In the genomic region with DNA sequence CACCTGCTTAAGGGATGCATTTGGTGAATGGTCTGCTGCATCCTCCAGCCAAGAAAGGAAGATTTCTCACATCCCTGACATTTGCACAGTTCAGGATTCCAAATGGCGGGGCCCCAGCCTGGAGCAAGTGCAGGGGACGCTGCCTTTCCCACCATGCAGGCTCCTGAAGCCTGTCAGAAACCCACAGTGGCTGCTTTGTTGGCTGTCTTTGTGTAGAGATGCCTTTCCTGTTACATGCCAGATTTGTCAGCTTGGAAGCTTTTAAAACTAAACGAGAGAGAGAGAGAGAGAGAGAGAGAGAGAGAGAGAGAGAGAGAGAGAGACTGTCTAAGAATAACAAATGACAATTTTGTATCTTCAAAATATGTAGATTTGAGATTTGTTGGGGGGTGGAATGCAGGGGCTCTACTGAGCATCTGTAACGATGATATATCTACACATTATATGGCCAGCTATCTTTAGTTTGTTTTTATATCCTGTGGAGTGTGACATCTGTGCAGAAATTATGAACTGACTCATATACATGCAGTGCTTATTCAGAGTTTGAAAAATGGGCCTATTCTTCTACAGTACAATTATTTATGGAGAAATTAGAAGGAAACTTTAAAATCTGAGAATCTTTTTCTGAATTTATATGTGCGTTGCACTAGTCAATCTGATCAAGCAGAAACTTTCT, we compare ENCODE assay signal across 19 mouse cellular contexts.
DNase-seq lines count a peak whose midpoint lies in the region; ATAC-seq and TF ChIP-seq lines count a peak whose summit lies in the region.
"Had no signal": no experiment of that assay in that cellular context is flagged by ENCODE, and none has a peak within 500 bp of the region (broad histone marks: within the 10 kb centered on the region; RNA-seq: fewer than 3 reads in every experiment).

No protein-coding gene starts in this region.

- H3K4me2 ChIP-seq in forebrain, embryonic 11.5 days (ENCODE audit: low read depth, low read length, severe bottlenecking) = no peak overlapping the region
- no peak overlapping the region for H3K4me2 ChIP-seq in forebrain, embryonic 12.5 days
- H3K4me2 ChIP-seq in hindbrain, postnatal 0 days (ENCODE audit: low read depth, low read length) = no peak overlapping the region
- H3K4me2 ChIP-seq in hindbrain, embryonic 12.5 days (replicated peaks) = no peak overlapping the region
- H3K4me2 ChIP-seq: liver, embryonic 13.5 days; midbrain, embryonic 12.5 days had no signal

- 54% methylated on average over 5 of the region's 5 CpGs for WGBS in forebrain, embryonic 11.5 days
- WGBS in forebrain, embryonic 12.5 days = 45% methylated on average over 5 of the region's 5 CpGs
- WGBS in hindbrain, postnatal 0 days = 32% methylated on average over 5 of the region's 5 CpGs
- 44% methylated on average over 5 of the region's 5 CpGs for WGBS in hindbrain, embryonic 12.5 days

- POLR2A ChIA-PET in Patski (lab: Charles Lee) = no interaction called here

- H3K9me3 ChIP-seq in forebrain, embryonic 11.5 days (ENCODE audit: control insufficient read depth, low read length) = no peaks in the 10 kb centered on the region
- H3K9me3 ChIP-seq in forebrain, embryonic 12.5 days = no peaks in the 10 kb centered on the region
- no peaks in the 10 kb centered on the region for H3K9me3 ChIP-seq in hindbrain, postnatal 0 days (ENCODE audit: low read length)
- H3K9me3 ChIP-seq in hindbrain, embryonic 12.5 days (replicated peaks) = no peaks in the 10 kb centered on the region
- H3K9me3 ChIP-seq: liver, embryonic 13.5 days; midbrain, embryonic 12.5 days had no signal

- in situ Hi-C loops in Patski (cut with MboI; ENCODE audit: low pct_unique_long_range_greater_than_20kb) = no loop called here

- peak; percentile 55 for DNase-seq in forebrain, embryonic 11.5 days (ENCODE audit: low spot score)
- peak; percentile 56 for DNase-seq in hindbrain, postnatal 0 days (ENCODE audit: low spot score)
- no peak for DNase-seq in Patski (ENCODE audit: low read depth, low spot score)
- peak; percentile 11 for DNase-seq in retina, embryonic 14.5 days (ENCODE audit: low spot score)
- DNase-seq in adrenal gland, postnatal 14 days = no peak
- DNase-seq: adrenal gland, adult 2 months; cerebellum, adult 2 months; cerebellum, postnatal 25 days; gastrocnemius, postnatal 25 days; heart, adult 18-20 months; kidney, adult 18-20 months; kidney, postnatal 4 days; liver, embryonic 13.5 days; lung, adult 2 months; lung, postnatal 14 days had no signal

- CTCF ChIA-PET in Patski (lab: Charles Lee) = no interaction called here

- no peaks in the 10 kb centered on the region for H3K27me3 ChIP-seq in forebrain, embryonic 11.5 days (ENCODE audit: control insufficient read depth, insufficient read depth, low read length)
- peaks cover 4% of the 10 kb centered on the region; the same call in 1 of the 2 replicates for H3K27me3 ChIP-seq in forebrain, embryonic 12.5 days
- H3K27me3 ChIP-seq in hindbrain, postnatal 0 days (ENCODE audit: insufficient read depth, low read length) = no peaks in the 10 kb centered on the region
- no peaks in the 10 kb centered on the region for H3K27me3 ChIP-seq in hindbrain, embryonic 12.5 days
- H3K27me3 ChIP-seq in Patski = peaks cover 4% of the 10 kb centered on the region
- H3K27me3 ChIP-seq: liver, embryonic 13.5 days; midbrain, embryonic 12.5 days had no signal

- peak; percentile 56 for ATAC-seq in forebrain, embryonic 11.5 days (replicated peaks; ENCODE audit: low FRiP score)
- ATAC-seq in forebrain, embryonic 12.5 days (ENCODE audit: low FRiP score) = no peak
- peak; percentile 82 for ATAC-seq in hindbrain, postnatal 0 days
- ATAC-seq in hindbrain, embryonic 12.5 days (ENCODE audit: low FRiP score) = no peak
- peak; percentile 51 for ATAC-seq in Patski
- ATAC-seq: inflammation-experienced regulatory T-cells, adult 6 months had no signal

- no peak overlapping the region for H3K9ac ChIP-seq in forebrain, embryonic 11.5 days (ENCODE audit: low read length)
- H3K9ac ChIP-seq in forebrain, embryonic 12.5 days = no peak overlapping the region
- no peak overlapping the region for H3K9ac ChIP-seq in hindbrain, postnatal 0 days (replicated peaks; ENCODE audit: low read length)
- H3K9ac ChIP-seq in hindbrain, embryonic 12.5 days = no peak overlapping the region
- H3K9ac ChIP-seq: liver, embryonic 13.5 days; midbrain, embryonic 12.5 days had no signal

- TF ChIP-seq CTCF in hindbrain, postnatal 0 days (IDR thresholded peaks at IDR 0.05; ENCODE audit: low read depth) = no peak
- no peak for TF ChIP-seq CTCF in Patski (IDR thresholded peaks at IDR 0.05)

- peaks cover 4% of the 10 kb centered on the region; the same call in 1 of the 2 replicates for H3K4me1 ChIP-seq in forebrain, embryonic 11.5 days (replicated peaks; ENCODE audit: control insufficient read depth, insufficient read depth, low read length)
- H3K4me1 ChIP-seq in forebrain, embryonic 12.5 days = peaks cover 17% of the 10 kb centered on the region
- no peaks in the 10 kb centered on the region for H3K4me1 ChIP-seq in hindbrain, postnatal 0 days (ENCODE audit: insufficient read depth, low read length)
- peaks cover 11% of the 10 kb centered on the region for H3K4me1 ChIP-seq in hindbrain, embryonic 12.5 days
- H3K4me1 ChIP-seq: liver, embryonic 13.5 days had no signal

- no peak overlapping the region for H3K27ac ChIP-seq in forebrain, embryonic 11.5 days (ENCODE audit: low read depth, low read length)
- no peak overlapping the region for H3K27ac ChIP-seq in forebrain, embryonic 12.5 days
- H3K27ac ChIP-seq in hindbrain, postnatal 0 days = peak overlapping the region; percentile 48; the same call in 1 of the 2 replicates
- H3K27ac ChIP-seq in hindbrain, embryonic 12.5 days = no peak overlapping the region
- H3K27ac ChIP-seq: liver, embryonic 13.5 days; midbrain, embryonic 12.5 days had no signal

- no peak overlapping the region for H3K4me3 ChIP-seq in forebrain, embryonic 11.5 days (ENCODE audit: low read depth, low read length)
- H3K4me3 ChIP-seq in forebrain, embryonic 12.5 days (replicated peaks) = no peak overlapping the region
- H3K4me3 ChIP-seq in hindbrain, postnatal 0 days (ENCODE audit: low read length) = no peak overlapping the region
- H3K4me3 ChIP-seq in hindbrain, embryonic 12.5 days = no peak overlapping the region
- H3K4me3 ChIP-seq: liver, embryonic 13.5 days; midbrain, embryonic 12.5 days had no signal

- H3K36me3 ChIP-seq in forebrain, embryonic 11.5 days (ENCODE audit: control insufficient read depth, insufficient read depth, low read length) = no peaks in the 10 kb centered on the region
- H3K36me3 ChIP-seq in forebrain, embryonic 12.5 days (replicated peaks) = no peaks in the 10 kb centered on the region
- no peaks in the 10 kb centered on the region for H3K36me3 ChIP-seq in hindbrain, postnatal 0 days (ENCODE audit: insufficient read depth, low read length)
- no peaks in the 10 kb centered on the region for H3K36me3 ChIP-seq in hindbrain, embryonic 12.5 days
- H3K36me3 ChIP-seq: liver, embryonic 13.5 days; midbrain, embryonic 12.5 days had no signal

Comparison
In these comparisons a context has a peak if more than half of its experiments do, and no peak if none do; other contexts are left out.
1. ATAC-seq: peak in forebrain, embryonic 11.5 days (single experiment), hindbrain, postnatal 0 days (single experiment) and Patski (single experiment); none in forebrain, embryonic 12.5 days (single experiment) and hindbrain, embryonic 12.5 days (single experiment).
2. DNase-seq: peak in forebrain, embryonic 11.5 days (single experiment), hindbrain, postnatal 0 days (single experiment) and retina, embryonic 14.5 days (single experiment); none in Patski (single experiment) and adrenal gland, postnatal 14 days (single experiment).